Comparison of ENCODE assay signal across 9 mouse cellular contexts in genomic region chr9:36885237-36885636, GRCm38 (mm10).
DNase-seq lines count a peak whose midpoint lies in the region; ATAC-seq and TF ChIP-seq lines count a peak whose summit lies in the region.
"Had no signal": no experiment of that assay in that cellular context is flagged by ENCODE, and none has a peak within 500 bp of the region (broad histone marks: within the 10 kb centered on the region; RNA-seq: fewer than 3 reads in every experiment).

No protein-coding gene starts in this region.

- peak; percentile 64 for TF ChIP-seq CTCF in midbrain, postnatal 0 days (IDR thresholded peaks at IDR 0.05)

- H3K27ac ChIP-seq in midbrain, postnatal 0 days (ENCODE audit: low read depth, low read length), result no peak overlapping the region
- no peak overlapping the region for H3K27ac ChIP-seq in midbrain, embryonic 11.5 days (ENCODE audit: low read depth, low read length)
- H3K27ac ChIP-seq in embryonic facial prominence, embryonic 11.5 days (replicated peaks; ENCODE audit: low read depth, low read length), result no peak overlapping the region
- H3K27ac ChIP-seq: limb, embryonic 13.5 days had no signal

- H3K36me3 ChIP-seq in midbrain, postnatal 0 days (ENCODE audit: insufficient read depth, low read length), result no peaks in the 10 kb centered on the region
- H3K36me3 ChIP-seq in midbrain, embryonic 11.5 days (ENCODE audit: control insufficient read depth, insufficient read depth, low read length), result no peaks in the 10 kb centered on the region
- H3K36me3 ChIP-seq in embryonic facial prominence, embryonic 11.5 days (replicated peaks; ENCODE audit: control insufficient read depth, insufficient read depth, low read depth, low read length), result no peaks in the 10 kb centered on the region
- H3K36me3 ChIP-seq: limb, embryonic 13.5 days had no signal

- H3K4me2 ChIP-seq in midbrain, postnatal 0 days (ENCODE audit: low read depth, low read length, poor library complexity, severe bottlenecking), result no peak overlapping the region
- no peak overlapping the region for H3K4me2 ChIP-seq in midbrain, embryonic 11.5 days
- H3K4me2 ChIP-seq in embryonic facial prominence, embryonic 11.5 days (ENCODE audit: low read depth, low read length), result no peak overlapping the region
- H3K4me2 ChIP-seq: limb, embryonic 13.5 days had no signal

- no peak overlapping the region for H3K4me3 ChIP-seq in midbrain, postnatal 0 days (ENCODE audit: low read depth, low read length)
- H3K4me3 ChIP-seq in midbrain, embryonic 11.5 days (ENCODE audit: low read depth, low read length), result no peak overlapping the region
- no peak overlapping the region for H3K4me3 ChIP-seq in embryonic facial prominence, embryonic 11.5 days (ENCODE audit: low read depth, low read length)
- H3K4me3 ChIP-seq: limb, embryonic 13.5 days had no signal

- 68% methylated on average over 3 of the region's 3 CpGs for WGBS in midbrain, postnatal 0 days
- 69% methylated on average over 3 of the region's 3 CpGs for WGBS in midbrain, embryonic 11.5 days
- 70% methylated on average over 3 of the region's 3 CpGs for WGBS in embryonic facial prominence, embryonic 11.5 days

- peak; percentile 68 for DNase-seq in cerebellum, adult 9-10 months
- no peak for DNase-seq in cerebellum, adult 11-12 months
- peak; percentile 35 for DNase-seq in midbrain, postnatal 0 days (ENCODE audit: low spot score)
- DNase-seq in midbrain, embryonic 11.5 days (ENCODE audit: low spot score, missing footprints), result no peak
- DNase-seq in embryonic facial prominence, embryonic 11.5 days (ENCODE audit: low spot score), result peak; percentile 51
- peak; percentile 21 for DNase-seq in thymus, postnatal 25 days
- no peak for DNase-seq in MN1 (ENCODE audit: low spot score)
- DNase-seq in layer of hippocampus, adult 9-11 months, result no peak

- H3K9ac ChIP-seq in midbrain, postnatal 0 days (replicated peaks; ENCODE audit: low read length, poor library complexity, severe bottlenecking), result no peak overlapping the region
- H3K9ac ChIP-seq in midbrain, embryonic 11.5 days (ENCODE audit: low read length), result no peak overlapping the region
- H3K9ac ChIP-seq in embryonic facial prominence, embryonic 11.5 days (replicated peaks; ENCODE audit: low read length), result no peak overlapping the region
- H3K9ac ChIP-seq: limb, embryonic 13.5 days had no signal

- H3K27me3 ChIP-seq in midbrain, postnatal 0 days (ENCODE audit: insufficient read depth, low read length), result no peaks in the 10 kb centered on the region
- H3K27me3 ChIP-seq in midbrain, embryonic 11.5 days (ENCODE audit: control insufficient read depth, insufficient read depth, low read length), result no peaks in the 10 kb centered on the region
- no peaks in the 10 kb centered on the region for H3K27me3 ChIP-seq in embryonic facial prominence, embryonic 11.5 days (ENCODE audit: control insufficient read depth, insufficient read depth, low read length)
- H3K27me3 ChIP-seq: limb, embryonic 13.5 days had no signal

- peaks cover 6% of the 10 kb centered on the region; the same call in 1 of the 2 replicates for H3K4me1 ChIP-seq in midbrain, postnatal 0 days (ENCODE audit: insufficient read depth, low read length)
- H3K4me1 ChIP-seq in midbrain, embryonic 11.5 days (ENCODE audit: control insufficient read depth, insufficient read depth, low read length), result peaks cover 12% of the 10 kb centered on the region
- no peaks in the 10 kb centered on the region for H3K4me1 ChIP-seq in embryonic facial prominence, embryonic 11.5 days (ENCODE audit: control insufficient read depth, insufficient read depth, low read length)
- H3K4me1 ChIP-seq: limb, embryonic 13.5 days had no signal

- no peaks in the 10 kb centered on the region for H3K9me3 ChIP-seq in midbrain, postnatal 0 days (ENCODE audit: low read length)
- H3K9me3 ChIP-seq in midbrain, embryonic 11.5 days (ENCODE audit: control insufficient read depth, low read length), result no peaks in the 10 kb centered on the region
- H3K9me3 ChIP-seq in embryonic facial prominence, embryonic 11.5 days (replicated peaks; ENCODE audit: control insufficient read depth, low read length), result no peaks in the 10 kb centered on the region
- H3K9me3 ChIP-seq: limb, embryonic 13.5 days had no signal

- ATAC-seq in midbrain, postnatal 0 days (ENCODE audit: low FRiP score), result no peak
- ATAC-seq in midbrain, embryonic 11.5 days (ENCODE audit: low FRiP score), result no peak
- ATAC-seq in embryonic facial prominence, embryonic 11.5 days (replicated peaks; ENCODE audit: insufficient number of reproducible peaks, low FRiP score, low TSS enrichment, low read depth), result no peak; the same call in 1 of the 2 replicates

Comparison
In these comparisons a context has a peak if more than half of its experiments do, and no peak if none do; other contexts are left out.
1. DNase-seq: peak in cerebellum, adult 9-10 months (single experiment), midbrain, postnatal 0 days (single experiment), embryonic facial prominence, embryonic 11.5 days (single experiment) and thymus, postnatal 25 days (single experiment); none in cerebellum, adult 11-12 months (single experiment), midbrain, embryonic 11.5 days (single experiment), MN1 (single experiment) and layer of hippocampus, adult 9-11 months (single experiment).